Mouse (Mus musculus) retina, postnatal 7 days (tissue): ENCODE measurements around the gene Glis1.

Experiments
- DNase-seq: peaks from one replicate; pipeline ENCODE4 v3.0.0-alpha.2; 2012; ENCODE audit warnings: low read depth, low spot score

Glis1 gene

GRCm38 (mm10) chr4:107515626-107516025, 81.2 kb downstream of the Glis1 start:
- DNase-seq: no peak

DNA sequence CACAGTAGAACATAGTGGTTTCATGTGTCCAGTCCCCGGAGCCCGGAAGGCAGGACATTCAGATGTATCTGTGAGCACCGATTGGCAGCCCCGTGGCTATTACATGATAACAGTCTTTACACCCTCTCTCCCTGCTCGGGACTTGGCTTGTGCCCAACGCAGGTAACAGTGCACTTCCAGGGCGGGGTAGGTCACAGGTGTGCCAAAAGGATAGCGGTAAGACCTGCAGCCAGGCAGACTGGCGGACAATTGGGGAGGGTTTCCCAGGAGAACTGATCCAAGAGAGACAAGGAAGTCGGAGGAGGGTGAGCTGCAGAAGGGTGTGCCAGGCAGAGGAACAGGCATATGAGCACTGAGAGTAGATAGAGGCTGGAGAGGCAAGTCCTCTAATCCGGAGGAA, 84.4 kb downstream of the Glis1 start:
- no peak for DNase-seq

DNA sequence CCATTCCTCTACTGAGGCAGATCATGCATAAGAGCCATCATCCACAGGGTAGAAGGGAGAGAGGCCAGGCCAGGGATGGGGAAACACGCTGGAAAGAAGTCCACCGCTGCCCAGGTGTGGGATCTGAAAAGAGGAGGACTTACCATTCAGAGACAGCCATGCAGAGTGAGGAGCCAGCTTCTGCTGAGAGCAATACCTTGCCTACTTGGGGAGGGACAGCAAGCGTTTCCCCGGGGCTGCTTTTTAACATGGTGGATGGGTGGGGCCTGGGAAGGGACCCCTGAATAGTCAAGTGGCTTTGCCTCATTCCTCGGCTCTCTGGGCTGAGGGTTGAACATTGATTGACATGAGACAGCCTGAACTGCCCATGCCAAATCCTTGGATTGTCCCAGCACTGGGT, 85.7 kb downstream of the Glis1 start:
- no peak for DNase-seq

DNA sequence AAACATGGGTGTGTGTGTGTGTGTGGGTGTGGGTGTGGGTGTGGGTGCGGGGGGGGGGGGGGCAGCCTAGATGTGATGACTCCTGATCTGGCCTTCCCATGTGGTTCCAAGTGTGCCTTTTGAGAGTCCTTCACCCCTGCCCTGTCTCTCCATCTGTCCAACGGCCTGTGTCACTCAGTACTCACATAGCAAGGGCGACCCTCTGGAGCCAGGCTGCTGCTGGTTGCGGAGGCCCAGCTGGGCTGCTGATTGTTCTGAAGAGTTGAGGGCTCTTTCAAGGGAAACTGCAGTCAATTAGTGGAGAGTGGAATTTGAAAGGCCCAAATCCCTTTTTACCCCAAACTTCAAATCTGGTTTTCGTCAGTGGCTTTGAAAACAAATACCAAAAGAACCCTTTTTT, 86.4 kb downstream of the Glis1 start:
- DNase-seq: no peak

GRCm38 (mm10) chr4:107523607-107524151, 89.3 kb downstream of the Glis1 start:
- no peak for DNase-seq

- DNase-seq: no peak
These were observed 100.7 kb downstream of the Glis1 start for GRCm38 (mm10) chr4:107535126-107535525.

DNA sequence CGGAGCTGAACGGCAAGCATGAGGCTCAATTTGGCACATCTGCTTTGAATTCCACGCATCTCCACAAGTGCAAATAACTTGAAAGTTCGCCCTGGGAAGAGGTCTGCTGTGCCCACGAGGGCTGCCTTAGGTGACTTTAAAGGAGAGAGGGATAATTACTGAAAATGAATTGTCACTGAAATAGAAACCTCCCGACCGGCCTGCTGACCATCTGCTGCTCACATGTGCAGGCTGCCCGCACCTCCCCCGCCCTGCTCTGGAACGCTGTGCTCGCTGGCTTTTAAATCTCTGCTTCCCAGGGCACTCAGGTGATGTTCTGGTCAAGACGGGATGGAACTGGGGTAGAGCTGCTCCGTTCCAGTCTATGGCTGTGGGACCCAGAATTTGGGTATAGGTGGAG, 103.7 kb downstream of the Glis1 start:
- DNase-seq: no peak

DNA sequence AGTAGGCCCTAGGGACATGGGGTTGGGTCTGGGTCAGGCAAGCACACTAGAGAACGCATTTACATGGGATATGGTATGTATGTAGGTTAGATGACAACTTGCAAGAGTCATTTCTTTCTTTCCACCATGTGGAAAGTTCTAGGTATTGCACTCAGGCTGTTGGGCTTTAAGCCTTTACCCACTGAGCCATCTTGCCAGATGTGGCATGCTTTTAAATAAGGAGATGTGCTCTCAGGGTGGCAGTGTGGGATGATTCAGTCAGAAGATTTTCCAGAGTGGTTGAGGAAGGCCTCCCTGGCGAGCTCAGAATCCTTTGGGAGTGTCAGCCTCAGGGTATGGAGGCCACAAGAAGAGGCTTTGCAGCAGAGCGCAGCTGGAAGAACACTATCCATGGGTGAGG, 104.2 kb downstream of the Glis1 start:
- no peak for DNase-seq

GRCm38 (mm10) chr4:107539021-107539420, 104.6 kb downstream of the Glis1 start:
- no peak for DNase-seq

DNA sequence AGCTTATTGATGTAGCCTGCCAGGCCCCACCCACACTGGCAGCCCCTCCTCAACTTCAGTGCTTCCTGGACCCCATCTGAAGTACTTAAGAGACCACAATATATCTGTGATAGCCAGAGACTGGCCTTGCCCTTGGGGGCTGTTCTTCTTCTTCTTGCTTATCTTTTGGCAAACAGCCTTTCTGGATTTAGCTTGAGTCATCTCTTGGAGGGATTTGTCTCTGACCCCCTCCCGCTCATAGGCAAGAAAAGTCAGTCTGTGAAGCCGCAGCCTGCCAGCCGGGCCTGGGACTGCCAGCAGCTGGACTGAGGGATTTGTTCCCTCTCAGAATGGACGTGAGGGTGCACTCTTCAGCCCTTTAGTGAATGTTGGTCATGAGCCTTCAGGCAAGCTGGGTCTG, 107.4 kb downstream of the Glis1 start:
- DNase-seq: no peak

GRCm38 (mm10) chr4:107544843-107545242, 110.5 kb downstream of the Glis1 start:
- DNase-seq: no peak

DNA sequence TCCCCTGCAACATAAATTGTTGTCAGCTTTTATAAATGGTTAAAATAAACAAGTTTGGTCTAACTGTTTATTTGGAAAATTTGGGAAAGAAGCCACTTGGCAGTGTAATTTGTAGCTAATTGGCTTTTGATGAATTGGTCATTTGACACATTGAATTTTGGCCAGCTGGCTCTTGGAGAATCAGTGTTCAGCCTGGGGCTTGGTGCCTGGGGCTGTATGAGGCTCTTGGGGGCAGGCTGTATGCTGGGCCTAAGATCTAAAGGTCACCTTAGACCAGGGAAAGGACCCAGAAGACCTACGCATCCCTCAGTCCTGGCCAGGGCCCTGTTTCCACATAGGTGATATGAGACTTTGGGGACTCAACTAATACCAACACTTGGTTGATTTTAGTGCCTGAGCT, 111.3 kb downstream of the Glis1 start:
- no peak for DNase-seq

DNA sequence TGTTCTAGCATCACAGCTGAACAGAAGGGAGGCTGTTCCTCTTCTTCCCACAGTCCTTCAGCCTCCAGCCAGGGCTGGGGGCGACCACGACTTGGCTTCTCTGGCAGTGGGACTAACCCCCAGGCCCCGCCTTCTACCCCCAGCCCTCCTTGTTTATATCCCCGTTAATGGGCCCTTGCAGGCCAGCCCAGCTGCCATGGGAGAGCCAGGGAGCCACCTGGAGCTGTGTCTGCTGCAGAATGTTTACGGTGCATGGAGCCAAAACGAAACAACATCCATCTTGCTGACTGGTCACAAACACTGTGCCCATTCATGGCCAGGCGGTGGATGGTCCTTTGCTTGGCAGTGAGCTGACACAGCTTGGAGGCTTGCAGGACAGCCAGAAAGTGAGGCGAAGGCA, 112.1 kb downstream of the Glis1 start:
- no peak for DNase-seq

DNA sequence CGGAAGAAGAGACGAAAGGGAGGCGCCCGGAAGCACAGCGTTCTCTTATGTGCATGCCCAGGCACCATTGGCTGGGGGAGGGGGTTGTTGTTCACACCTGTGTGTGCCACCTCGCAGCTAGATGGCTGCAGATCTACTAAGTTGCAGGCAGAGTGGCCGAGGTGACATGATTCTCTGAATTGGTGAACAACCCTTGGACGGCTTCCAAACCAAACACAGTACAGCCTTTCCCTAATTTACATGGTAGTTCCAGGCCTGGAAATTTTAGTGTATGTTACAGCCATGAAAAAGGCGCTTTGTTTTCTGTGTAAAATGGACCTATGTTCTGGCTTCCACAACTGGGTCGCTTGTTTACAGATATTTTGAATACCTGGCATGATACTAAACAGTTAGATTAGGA, 115.7 kb downstream of the Glis1 start:
- no peak for DNase-seq

DNA sequence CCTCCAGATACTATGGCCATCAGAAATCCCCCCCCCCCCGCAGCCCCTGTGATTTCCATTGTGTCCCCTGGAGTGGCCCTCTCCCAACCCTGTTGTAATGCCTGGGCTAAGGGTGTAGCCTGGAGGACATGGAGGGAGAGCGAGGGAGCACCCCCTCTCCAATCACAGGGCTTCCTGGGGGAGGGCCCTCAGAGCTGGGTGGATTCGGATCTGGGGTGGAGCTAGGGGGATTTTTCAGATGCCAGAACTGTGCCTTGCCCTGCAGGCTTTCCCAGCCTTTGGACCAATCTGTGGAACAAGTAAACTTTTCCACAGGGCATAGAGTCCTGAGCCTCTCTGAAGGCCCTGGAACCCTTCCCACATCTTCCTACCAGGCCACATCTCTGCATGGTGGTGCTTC, 116.2 kb downstream of the Glis1 start:
- DNase-seq: no peak

- no peak for DNase-seq
These were observed 118.3 kb downstream of the Glis1 start for GRCm38 (mm10) chr4:107552696-107553095.

DNA sequence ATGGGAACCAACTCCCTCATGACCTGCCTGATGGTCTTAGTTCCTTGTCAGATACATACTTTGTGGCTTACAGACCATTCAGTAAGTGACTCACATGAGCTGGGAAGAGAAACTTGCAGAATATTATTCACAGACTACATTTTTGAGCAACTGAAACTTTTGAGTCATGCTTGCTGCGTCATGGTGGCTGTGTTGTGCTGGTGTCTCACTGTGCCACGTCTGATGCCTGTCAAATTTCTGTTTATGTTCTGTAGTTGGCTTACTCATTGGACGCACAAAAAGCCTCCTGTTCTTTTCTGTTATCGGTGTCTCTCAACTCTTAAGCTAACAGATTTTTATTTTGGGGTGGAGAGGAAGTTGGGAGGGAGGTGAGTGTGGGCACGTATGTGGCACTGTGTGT, 119.4 kb downstream of the Glis1 start:
- no peak for DNase-seq

DNA sequence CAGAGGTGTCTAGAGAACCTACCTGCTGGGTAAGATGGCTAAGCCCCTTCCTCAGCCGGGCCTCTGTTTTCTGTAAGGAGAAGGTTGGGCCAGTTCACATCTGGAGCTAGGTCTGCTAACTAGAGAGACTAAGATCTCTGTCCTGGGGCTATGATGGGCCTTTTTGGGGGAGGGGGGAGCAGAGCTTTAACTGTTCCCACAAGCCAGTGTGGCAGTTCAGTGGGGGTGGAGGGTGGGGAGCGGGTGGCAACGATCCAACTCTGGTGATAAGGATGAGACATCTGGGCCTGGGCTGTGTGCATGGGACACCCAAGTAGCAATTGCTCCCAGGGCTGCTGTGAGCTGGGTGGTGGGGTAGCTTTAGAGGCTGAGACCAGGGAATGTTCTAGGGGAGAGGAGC, 124.4 kb downstream of the Glis1 start:
- DNase-seq: no peak

GRCm38 (mm10) chr4:107561056-107561455, 126.7 kb downstream of the Glis1 start:
- DNase-seq: no peak

DNA sequence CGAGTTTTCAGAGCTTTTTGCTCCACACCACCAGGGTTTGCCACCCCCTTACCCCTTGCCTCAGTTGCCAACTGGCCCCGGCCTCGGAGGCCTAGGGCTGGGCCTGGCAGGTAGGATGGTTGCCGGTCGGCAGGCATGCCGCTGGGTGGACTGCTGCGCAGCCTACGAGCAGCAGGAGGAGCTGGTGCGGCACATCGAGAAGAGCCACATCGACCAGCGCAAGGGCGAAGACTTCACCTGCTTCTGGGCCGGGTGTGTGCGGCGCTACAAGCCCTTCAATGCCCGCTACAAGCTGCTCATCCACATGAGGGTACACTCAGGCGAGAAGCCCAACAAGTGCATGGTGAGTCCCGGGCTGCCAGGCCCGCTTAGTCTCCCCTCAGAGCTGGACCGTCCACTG, 133.8 kb downstream of the Glis1 start:
- DNase-seq: no peak

DNA sequence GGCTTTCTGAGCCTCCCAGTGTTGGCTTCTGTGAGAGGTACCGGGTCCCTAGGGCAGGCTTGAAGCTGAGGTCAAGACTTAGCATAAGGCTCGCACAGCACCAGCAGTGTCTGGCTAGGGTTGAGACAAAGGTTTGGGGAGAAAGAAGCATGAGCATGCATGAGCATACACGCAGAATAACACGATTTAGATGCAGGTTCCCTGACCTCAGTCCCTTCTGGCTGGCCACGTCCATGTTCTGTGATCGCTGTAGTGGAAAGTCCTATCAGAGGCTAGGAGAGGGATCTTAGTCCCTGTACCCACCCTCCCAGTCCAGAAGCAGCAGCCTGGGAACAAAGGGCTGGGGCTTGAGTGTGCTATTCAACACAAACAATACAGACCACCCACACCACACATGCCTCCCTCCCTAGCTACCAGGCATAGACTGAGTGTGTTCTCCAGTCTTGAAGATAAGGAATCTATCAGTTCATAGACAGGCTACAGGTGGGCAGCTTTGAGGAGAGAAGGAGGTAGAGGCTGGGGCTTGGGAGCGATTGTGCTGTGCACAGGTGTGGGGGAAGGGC, 134.6 kb downstream of the Glis1 start:
- no peak for DNase-seq

- no peak for DNase-seq
These were observed 136.1 kb downstream of the Glis1 start for GRCm38 (mm10) chr4:107570329-107571014.

DNA sequence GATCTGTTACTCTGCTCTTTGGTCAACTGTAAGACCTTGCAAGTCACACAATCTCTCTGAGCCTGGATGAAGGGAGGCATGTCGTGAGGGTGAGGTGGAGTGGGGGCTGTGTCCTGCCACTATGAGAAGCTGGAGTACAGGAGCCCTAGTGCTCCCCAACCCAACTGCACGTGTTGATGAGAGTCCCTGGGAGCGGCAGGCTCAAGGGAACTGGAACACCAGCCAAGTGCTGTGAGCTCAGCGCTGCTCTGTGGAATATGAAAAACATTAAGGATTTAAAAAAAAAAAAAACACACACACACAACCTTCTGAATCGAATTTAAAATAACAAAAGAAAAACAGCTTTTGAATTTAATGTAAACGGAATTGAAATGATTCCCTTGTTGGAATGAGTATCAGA, 141.4 kb downstream of the Glis1 start:
- no peak for DNase-seq

- no peak for DNase-seq
These were observed 142.4 kb downstream of the Glis1 start for GRCm38 (mm10) chr4:107576742-107577141.
